Mouse (Mus musculus) 416B (cell line): ENCODE measurements around the gene Unc5a.

Source experiments
- DNase-seq: peaks from one replicate; pipeline ENCODE4 v3.0.0; 2011; ENCODE audit warnings: low read depth

The Unc5a gene

DNA sequence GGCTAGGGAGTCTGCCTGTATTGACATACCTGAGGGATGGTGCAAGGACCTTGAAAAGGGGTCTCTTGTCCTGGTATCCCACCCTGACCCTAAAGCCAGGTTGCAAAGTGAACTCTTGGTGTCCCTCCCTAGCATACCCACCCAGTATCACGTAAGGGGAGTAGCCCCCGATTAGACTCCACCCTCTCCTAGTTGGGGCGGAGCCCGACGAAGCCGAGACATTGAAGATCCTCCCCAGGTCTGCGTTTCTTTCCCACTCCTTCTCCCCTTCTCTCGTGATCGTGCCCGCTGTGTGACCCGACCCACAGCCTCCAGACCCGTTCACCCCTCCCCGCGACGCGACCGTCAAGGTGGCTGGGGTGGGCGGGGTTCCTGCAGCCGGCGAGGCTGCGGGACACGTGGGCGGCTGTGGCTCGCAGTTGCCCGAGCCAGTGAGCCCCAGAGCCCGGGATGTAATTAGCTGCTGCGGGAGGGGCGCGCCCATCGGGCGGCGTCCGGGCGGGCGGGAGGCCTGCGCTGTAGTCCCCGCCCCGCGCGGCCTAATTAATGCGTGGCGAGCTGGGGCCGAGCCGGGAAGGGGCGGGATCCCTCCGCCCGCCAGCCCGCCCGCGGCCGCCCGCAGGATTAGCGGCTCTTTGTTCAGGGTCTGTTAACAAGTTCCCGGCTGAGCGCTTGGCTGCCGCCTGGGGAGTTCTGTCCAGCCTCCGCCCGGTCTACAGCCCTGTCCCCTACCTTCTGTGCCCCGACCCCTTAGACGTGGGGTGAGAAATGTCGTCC, 6.7 kb downstream of the Unc5a start:
- DNase-seq: no peak

DNA sequence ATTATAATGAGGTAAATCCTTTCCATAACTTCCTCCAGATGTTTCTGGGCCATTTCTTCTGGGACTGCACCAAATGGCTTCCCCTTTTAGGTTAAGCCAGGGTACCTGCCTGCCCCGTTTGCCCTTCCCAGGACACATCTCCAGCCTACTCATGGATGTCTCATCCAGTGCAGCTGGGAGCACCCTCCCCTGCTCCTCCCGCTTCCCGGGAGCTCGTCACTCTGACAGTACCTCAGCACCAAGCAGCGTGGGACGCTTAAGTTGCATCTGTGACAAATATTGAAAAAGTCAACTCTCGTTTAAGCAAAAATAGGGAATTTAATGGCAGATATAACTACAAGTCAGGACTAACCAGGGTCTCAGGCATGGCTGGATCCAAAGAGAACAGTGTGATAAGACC, 8.1 kb downstream of the Unc5a start:
- DNase-seq: no peak

DNA sequence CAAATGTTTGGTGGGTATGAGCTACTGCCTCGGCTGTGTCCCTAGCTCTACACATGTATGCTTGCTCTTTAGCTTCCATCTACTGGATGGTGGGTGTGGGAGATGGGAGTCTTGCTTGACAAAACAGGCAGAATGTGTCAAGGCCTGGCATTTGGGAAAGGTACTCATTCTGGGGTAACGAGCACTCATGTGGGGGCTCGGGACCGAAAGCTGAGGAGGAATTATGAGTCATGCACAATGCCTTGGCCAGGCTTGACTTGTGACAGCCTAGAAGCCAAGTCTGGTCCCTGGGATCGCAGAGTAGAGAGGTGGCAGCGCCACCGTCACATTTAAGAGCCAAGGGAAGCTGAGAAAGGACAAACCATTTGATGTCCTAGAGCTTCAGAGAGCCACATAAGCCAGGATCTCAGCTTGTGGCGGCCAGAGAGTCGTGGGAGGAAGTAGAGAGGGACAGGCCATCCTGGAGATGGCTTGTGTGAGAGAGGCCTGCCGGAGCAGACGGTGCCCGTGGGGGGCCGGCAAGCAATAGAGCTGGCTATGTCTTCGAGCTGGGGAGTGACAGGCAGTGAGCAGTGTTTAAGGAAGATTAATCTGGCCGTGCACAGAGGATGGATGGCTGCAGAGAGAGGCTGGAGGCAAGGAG, 10.0 kb downstream of the Unc5a start:
- DNase-seq: no peak

DNA sequence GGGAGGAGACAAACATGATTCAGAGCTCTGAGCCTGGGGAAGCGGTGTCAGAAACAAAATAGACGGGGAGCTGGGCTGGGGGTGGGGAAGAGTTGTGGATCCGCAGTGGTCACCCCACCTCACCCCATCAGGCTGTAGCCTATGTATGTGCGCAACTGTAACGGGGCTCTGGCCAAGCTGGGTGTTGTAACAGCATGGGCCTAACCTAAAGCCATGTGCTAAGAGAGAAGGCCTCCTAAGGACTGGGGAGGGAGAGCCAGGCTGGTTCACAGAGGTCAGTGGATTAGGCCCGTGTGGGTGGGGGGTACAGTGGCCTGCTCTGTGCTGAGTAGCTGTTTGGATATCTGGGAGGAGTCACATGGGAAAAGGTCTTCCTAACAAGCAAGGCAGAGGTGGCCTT, 10.6 kb downstream of the Unc5a start:
- DNase-seq: no peak

DNA sequence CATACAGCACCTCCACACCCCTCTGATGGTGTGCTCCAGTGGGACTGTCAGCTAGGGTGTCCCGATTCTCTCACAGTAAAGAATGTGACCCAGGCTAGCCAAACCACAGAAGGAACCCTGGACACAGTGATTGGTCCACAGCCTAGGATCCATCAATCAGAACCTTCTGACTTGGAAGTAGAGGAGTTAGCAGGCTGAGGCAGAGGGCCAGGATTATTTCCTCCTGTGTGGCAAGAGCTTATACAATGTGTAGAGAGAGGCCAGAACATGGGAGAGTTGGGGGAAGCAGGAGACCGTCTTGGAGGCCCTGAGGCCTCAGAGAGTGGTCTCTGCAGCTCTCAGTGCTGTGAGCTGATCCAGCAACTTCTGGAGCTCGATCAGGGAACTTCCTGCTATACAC, 11.3 kb downstream of the Unc5a start:
- no peak for DNase-seq

DNA sequence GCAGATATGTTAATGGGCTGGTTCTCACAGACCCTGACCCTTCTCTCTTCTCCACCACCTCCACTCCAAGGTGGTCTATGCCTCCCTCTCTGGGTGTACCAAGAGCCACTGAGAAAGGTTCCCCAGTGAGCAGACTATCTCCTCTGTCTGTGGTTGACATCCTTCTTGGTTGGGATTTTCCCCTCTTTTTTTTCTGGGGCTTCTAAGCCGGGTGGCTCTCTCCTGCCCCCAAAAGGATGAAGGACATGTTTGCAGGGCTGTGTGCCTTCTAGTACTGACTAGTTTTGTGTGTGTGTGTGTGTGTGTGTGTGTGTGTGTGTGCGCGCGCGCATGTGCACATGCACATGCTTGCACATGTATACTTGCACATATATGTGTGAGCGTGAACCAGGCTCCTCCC, 16.0 kb downstream of the Unc5a start:
- no peak for DNase-seq

DNA sequence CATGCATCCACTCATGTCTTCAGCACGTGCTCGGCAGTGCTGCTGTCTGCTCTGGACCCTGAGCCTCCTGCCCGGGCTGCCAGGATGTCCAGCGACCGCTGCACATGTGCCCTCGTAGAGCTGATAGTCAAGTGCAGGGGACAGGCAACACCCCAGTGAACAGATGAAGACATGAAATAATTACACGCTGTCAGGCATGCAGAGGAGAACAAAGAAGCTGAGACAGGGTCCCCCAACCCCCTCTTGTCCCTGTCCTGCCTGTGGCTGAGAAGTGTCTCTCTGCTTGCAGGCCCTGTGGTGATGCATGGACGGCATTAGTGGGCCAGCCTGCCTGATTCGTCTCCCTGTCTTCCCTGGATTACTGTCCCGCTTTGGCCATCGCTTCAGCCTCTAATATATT, 18.3 kb downstream of the Unc5a start:
- no peak for DNase-seq

DNA sequence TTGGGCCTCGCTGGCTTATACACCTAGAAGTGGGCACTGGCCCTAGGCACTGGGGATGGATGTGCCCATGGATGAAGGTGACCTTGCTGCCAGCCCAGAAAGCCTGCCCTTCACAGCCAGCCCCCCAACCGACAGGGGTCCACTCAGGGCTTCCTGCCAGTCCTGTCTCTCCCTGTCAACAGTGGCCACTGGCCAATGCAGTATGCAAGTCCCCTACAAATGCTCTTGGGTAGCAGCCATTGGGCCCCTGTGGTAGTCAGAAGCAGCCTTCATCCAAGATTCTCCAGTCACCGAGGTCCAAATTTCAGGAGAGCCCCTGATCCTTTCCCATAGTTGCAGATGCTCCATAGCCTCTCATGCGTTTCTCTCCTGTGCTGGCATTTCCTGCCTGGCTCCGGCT, 19.4 kb downstream of the Unc5a start:
- DNase-seq: no peak

DNA sequence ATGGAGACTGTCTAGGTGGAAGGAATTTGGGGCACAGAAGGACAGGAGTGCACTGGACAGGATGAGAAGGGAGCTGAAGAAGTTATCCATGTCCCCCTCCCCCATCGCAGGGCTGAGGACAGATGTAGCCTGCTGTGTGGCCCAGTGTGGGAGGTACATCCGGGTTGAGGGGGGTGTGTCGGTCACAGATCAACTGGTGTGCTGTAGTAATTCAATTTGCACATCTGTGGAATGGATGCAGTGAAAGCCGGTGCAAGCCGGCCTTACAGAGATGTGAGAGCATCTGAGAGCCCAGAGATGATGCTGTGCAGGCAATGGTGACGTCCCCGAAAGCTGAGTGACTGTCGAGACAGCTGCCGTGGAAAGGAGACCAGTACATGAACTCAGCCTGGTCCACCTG, 20.3 kb downstream of the Unc5a start:
- DNase-seq: no peak

DNA sequence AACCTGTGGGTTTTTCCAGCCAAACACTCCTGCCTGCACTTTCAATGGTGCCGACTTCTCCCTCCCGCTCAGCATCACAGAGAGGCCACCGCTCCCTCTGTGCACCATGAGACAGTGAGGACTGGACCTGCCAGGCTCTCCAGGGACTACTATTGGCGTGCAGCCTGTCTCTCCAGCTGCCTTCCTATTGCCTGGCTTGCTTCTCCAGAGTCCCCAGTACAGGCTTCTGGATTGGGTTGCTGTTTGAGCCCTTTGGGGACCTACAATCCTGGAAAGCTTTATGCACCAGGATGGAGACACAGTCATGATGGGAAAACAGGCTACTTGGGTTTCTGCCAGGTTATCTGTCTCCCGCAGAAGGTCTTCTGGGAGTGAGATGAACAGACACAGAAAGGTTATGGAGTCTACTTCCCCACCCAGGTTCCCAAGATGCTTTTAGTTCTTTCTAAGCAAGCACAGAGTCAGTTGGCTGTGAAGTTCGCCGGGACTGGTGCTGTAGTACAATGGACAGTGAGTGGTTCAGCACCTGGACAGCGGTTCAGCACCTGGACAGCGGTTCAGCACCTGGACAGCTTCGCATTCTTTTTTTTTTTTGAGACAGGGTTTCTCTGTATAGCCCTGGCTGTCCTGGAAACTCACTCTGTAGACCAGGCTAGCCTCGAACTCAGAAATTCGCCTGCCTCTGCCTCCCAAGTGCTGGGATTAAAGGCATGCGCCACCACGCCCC, 21.5 kb downstream of the Unc5a start:
- DNase-seq: peak; percentile 62

DNA sequence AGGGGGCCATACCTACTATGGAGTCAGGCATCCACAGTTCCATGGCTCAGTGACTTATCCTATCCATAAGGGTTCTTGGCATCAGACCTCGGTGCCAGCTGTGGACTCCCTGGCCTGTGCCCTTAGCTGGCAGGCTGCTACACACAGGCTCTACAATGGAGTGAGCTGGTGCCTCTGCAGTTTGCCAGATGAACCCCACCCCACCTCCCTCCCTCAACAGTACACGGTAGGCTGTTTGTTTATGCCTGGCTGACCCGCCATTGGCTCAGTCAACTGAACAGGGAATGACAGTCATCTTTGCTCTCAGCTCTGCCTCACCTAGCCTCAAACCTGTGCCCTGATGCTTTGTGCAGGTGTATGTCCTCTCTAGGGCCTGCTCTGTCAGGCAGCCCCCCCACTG, 26.3 kb downstream of the Unc5a start:
- no peak for DNase-seq

DNA sequence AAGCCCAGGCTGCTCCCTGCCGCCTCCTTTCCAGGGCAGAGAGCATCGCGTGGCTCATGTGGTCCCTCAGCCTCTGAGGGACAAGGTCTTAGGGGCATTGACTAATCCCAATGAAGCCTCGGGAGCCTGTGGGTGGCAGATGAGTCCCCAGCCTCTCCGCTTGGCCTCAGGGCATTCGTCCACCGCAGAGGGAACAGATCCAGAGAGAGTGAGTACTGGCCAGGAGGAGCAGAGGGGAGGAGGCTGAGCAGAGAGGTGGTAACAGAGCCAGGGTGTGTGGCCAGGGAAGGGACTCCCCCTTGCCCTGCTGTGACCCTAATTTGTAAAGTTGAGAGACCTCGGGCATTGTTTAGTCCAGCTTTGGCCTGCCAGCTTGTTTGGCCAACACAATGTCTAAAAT, 29.6 kb downstream of the Unc5a start:
- DNase-seq: no peak

DNA sequence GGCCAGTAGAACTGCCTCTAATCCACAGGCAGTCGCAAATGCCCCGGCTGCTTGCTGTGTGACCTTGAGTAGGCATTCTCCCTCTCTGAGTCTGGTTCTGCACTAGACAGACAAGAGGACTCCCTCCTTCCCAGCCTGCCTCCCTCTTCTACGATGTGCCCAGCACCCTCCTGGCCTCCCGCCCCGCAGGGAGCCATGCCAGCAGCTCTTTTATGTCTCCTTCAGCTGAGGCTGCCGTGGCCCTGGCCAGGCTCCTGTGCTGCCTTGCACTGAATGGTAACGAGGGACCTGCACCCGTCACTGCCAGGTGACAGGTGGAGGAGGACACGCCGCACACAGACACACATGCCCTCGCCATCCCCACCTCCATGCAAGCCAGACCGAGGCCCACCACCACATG, 31.7 kb downstream of the Unc5a start:
- DNase-seq: no peak

DNA sequence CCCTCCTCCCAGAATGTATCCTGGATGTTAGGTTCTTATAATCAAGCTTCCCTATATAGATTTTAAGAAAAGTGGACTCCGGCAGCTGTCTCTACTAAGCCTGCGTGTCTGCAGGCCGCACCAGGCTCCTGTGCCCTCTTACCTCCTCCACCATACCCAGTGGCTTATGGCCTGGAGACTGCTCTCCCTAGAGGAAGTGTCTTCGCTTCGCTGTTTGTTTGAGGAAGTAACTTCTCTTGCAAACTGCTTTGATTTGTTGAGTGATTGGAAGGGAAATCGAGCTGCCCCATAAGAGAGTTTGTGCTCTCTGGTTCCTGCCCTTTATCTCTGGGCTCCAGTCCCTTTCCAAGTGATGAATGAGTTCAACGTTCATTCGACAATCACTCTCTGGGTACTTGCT, 33.8 kb downstream of the Unc5a start:
- peak; percentile 31 for DNase-seq

DNA sequence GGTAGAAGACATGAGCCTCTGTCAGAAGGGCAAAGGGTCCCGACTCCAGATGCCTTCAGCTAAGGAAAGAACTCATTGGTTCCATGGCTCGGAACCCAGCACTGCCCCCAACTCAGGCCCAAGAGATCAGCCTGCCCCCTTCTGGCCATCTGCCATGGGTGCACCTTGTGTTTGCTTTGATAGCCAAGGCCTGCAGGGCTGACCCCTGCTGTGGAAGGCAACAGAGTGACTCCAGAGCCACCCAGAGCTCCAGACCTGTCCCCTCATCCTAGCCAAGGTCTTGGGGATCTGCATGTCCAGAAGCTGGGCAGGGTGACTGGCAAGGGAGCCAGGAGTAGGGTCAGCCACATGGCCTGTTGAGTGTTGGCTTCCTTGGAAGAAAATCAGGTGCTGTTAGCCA, 34.4 kb downstream of the Unc5a start:
- DNase-seq: no peak

DNA sequence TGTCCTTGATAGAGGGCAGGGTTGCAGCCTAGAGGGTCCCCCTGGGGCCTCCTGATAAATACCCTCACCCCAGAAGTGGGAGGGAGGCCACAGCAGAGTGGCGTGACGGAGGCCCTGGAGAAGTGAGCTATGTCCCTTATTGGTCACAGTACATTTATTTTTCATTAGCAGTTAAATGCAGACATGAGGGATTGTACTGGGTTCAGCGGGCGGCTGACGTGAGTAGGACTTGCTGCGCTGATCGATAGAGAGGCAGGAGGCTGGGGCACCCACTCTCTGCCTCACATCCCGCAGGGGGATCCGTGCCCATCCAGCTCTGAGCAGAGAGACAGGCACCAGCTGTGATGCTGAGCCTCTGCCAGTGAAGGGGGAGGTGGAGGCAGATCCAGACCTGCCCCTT, 38.2 kb downstream of the Unc5a start:
- no peak for DNase-seq

DNA sequence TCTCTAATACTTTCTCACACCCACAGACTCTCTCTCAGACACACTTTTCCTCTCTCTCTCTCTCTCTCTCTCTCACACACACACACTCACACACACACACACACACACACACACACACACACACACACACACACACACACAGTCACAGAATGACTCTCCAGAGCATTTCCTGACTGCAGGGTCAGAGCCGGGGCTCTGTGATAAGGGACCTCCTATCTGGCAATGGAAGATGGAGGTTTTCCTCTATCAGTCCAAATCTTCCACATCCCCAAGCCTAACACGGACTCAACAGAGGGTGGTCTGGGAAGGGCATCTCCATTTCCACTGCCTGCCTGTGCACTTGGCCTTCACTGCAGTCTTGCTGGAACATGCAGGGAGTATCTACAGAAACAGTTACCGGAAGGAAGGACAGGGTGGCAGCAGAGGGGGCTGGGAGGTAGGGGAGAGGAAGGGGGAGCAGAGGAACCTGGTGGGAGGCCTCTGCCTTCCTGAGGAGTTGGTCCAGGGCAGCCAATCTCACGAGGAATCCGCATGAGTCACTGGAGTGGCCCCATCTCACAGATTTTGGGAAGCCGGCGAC, 39.1 kb downstream of the Unc5a start:
- DNase-seq: peak; percentile 93

DNA sequence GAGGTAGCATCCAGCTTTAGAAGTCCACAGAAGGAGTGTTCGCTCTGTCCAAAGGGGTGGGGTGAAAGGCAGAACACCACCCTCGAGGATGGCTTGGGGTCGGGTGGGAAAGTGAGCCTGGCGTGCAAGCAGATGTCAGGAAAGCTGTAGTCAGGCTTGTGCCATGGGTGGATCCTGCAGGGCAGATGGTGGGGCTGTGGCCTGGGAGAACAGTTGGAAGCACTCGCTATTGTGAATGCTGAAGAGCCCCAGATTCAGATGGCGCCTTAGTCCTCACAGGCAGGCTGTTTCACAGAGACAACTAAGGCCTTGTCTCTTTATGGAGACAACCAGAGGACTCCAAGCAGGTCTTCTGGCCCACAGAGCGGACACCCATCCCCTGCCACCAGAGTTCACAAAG, 43.0 kb downstream of the Unc5a start:
- no peak for DNase-seq

DNA sequence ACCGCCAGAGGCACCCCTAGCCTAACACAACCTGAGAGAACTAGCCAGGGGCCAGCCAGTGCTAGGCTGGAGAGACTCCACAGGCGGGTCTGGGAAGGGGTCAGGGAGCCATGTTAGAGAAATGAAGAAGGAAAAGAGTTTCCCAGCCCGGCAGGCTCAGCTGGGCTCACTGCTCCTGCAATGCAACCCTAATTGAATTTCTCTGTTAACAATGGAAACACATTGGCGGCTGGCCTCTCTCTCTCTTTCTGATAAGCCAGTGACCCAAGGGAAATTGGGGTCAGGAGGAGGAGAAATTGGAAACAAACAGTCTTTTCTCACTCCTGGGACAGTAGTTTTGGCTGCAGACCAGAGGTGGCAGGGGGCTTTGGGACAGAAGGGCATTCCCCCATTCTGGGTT, 45.4 kb downstream of the Unc5a start:
- DNase-seq: no peak

DNA sequence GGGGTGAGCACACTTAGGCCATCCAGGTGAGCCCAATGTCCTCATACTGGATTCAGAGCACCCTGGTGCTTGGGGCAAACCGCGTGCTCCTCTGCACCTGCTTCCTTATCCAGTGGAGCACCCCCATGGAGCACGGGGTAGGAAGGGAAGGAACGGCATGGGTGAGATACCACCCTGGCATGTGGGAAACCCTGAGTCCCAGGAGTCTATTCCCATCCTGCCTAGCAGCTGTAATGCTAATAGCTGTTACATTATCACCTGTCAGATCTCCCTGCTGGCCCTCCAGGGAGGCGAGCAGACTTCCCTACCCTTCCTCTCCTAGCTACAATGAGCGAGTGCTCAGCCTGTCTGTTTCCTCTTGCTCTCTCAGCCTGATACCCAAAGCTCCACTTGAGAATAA, 46.0 kb downstream of the Unc5a start:
- DNase-seq: peak; percentile 17

DNA sequence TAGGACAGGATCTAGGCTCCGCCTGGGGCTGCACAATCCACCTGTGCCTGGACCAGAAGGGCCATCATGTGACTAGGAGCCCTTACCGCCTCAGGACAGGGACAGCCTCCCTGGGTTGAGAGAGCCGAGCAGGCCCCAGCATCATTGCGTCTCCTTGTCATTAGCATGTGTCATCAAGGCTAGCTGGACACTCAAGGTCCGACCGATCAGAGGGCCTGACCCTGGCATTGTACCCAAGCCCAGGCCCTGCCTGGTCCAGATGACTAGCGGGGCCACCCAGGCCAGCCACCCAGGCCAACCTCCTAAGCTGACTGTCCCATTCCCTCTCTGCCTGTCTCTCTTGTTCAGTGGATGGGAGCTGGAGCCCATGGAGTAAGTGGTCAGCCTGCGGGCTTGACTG, 48.4 kb downstream of the Unc5a start:
- no peak for DNase-seq

DNA sequence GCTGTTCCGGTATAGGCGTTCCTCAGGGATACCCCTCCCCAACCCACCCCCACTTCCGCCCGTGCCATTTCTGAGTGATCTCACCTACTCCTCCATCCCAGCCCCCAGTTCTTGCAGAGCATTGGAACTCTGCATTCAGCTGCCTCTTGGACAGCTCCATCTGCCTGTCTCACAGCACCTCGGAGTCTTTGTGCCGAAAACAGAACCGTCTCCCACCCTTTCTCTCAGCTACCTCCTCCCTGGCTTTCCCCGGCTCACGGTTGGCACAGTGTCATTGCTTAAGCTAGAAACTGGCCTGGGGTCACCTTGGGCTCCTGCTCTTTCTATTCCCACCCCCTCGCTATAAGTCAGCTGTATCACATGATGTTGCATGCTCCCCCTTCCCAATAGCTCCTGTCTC, 51.2 kb downstream of the Unc5a start:
- DNase-seq: no peak

DNA sequence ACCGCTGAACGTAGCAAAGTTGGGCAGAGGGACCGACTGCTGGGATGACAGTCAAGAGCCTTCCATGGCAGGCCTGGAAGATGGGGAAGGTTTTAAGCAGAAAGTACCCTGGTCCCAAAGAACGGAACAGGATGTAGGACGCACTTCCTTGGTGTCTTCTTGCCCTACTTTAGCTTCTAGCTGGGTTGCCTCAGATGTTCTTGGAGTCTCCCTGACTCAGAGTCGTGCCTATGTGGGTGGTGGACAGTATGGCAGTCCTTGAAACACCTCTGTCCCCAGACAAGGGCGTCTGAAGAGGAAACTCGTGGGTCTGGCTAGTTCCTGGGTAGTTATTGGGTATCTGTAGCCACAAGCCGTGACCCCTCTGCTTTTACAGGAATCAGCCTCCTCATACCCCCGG, 52.9 kb downstream of the Unc5a start:
- no peak for DNase-seq
